In the genomic region with DNA sequence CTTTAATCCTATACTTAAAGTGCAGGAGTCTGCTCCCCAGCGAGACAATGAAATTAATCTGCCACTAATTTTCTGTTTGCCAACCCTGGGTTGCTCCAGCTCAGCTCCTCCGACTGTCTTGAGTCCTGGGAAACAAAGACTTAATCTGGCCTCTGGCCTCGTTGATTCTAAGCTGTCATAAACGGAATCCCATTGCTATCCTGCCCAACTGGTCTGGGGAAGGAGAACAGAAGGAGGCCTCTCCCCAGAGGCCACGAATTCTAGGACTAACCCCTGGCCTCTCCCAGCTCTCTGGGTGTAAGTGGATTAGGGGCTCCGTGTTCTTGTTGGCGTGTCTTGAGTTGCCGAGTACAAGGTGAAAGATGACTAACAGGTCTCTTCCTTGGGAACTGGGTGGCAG, we compare ENCODE assay signal across 28 mouse cellular contexts.
"Had no signal": no experiment of that assay in that cellular context is flagged by ENCODE, and none has a peak within 500 bp of the region (broad histone marks: within the 10 kb centered on the region; RNA-seq: fewer than 3 reads in every experiment).

No protein-coding gene starts in this region.

- H3K36me3 ChIP-seq: limb, embryonic 12.5 days; limb, embryonic 15.5 days; midbrain, embryonic 10.5 days; midbrain, embryonic 13.5 days; neural tube, embryonic 13.5 days; stomach, embryonic 15.5 days had no signal

- H3K27me3 ChIP-seq: stomach, embryonic 15.5 days had no signal

- H3K9ac ChIP-seq: limb, embryonic 12.5 days; limb, embryonic 15.5 days; liver, embryonic 14.5 days; liver, postnatal 0 days; lung, embryonic 14.5 days; midbrain, embryonic 13.5 days; neural tube, embryonic 13.5 days; stomach, embryonic 15.5 days had no signal

- ATAC-seq: lung, postnatal 0 days; midbrain, embryonic 13.5 days; midbrain, embryonic 16.5 days had no signal

- H3K4me2 ChIP-seq: limb, embryonic 12.5 days; limb, embryonic 15.5 days; liver, embryonic 11.5 days; lung, embryonic 14.5 days; midbrain, embryonic 13.5 days; neural tube, embryonic 13.5 days; stomach, embryonic 15.5 days had no signal

- H3K9me3 ChIP-seq: limb, embryonic 15.5 days; stomach, embryonic 15.5 days had no signal

- DNase-seq: kidney, adult 18-20 months; kidney, adult 9 months; kidney, postnatal 25 days; layer of hippocampus, adult 9-11 months; layer of hippocampus, postnatal 36 days; left cerebral cortex, postnatal 4 days; liver, postnatal 0 days; lung, embryonic 14.5 days; right cerebral cortex, adult 18-20 months; right cerebral cortex, postnatal 14 days; spleen, adult 18-20 months; thymus, adult 2 months; thymus, postnatal 14 days had no signal

- H3K4me3 ChIP-seq: layer of hippocampus, adult 2 months; left cerebral cortex, adult 2 months; limb, embryonic 12.5 days; limb, embryonic 15.5 days; megakaryocyte, embryonic 14.5 days; midbrain, embryonic 10.5 days; midbrain, embryonic 13.5 days; myocyte; neural tube, embryonic 13.5 days; stomach, embryonic 15.5 days had no signal

- H3K27ac ChIP-seq: kidney, postnatal 0 days; layer of hippocampus, adult 2 months; left cerebral cortex, adult 2 months; limb, embryonic 12.5 days; liver, embryonic 14.5 days; midbrain, embryonic 10.5 days; midbrain, embryonic 13.5 days; neural tube, embryonic 13.5 days had no signal
